Mouse (Mus musculus) kidney, embryonic 14.5 days (tissue): ENCODE measurements around the gene Lgi4. TPM values are rescaled to one million over a fixed set of nuclear protein-coding genes. Genes with fewer than 3 reads are reported as not detected.

Experiments used
- ATAC-seq: fragments of 200-750 bp; cut with Nextera tagmentation; 2 replicates; pipeline ENCODE4 v1.8.0; 2017; ENCODE audit warnings: moderate number of reproducible peaks, mild to moderate bottlenecking, moderate TSS enrichment, moderate library complexity; ENCODE audit not compliant: low FRiP score, low TSS enrichment
- H3K27ac ChIP-seq: fragments of 300-500 bp; sonication (generic); 2 replicates; pipeline ENCODE4 v1.5.1; 2014; ENCODE audit warnings: low read depth, mild to moderate bottlenecking, low read length, moderate library complexity, mixed read lengths
- H3K27me3 ChIP-seq: fragments of 300-500 bp; sonication (generic); 2 replicates; pipeline ENCODE4 v1.6.1; 2014; ENCODE audit warnings: mild to moderate bottlenecking, low read length; ENCODE audit not compliant: control insufficient read depth, insufficient read depth
- H3K36me3 ChIP-seq: fragments of 300-500 bp; sonication (generic); 2 replicates; pipeline ENCODE4 v1.6.1; 2014; ENCODE audit warnings: low read length, mixed read lengths; ENCODE audit not compliant: control insufficient read depth, insufficient read depth
- H3K4me1 ChIP-seq: fragments of 300-500 bp; sonication (generic); 2 replicates; pipeline ENCODE4 v1.6.1; 2014; ENCODE audit warnings: low read length, mixed read lengths; ENCODE audit not compliant: control insufficient read depth, insufficient read depth
- H3K4me2 ChIP-seq: fragments of 300-500 bp; sonication (generic); replicated peaks from 2 replicates; pipeline ENCODE4 v1.6.1; 2014; ENCODE audit warnings: low read depth, mild to moderate bottlenecking, low read length
- H3K4me3 ChIP-seq: fragments of 300-500 bp; sonication (generic); 2 replicates; pipeline ENCODE4 v1.5.1; 2014; ENCODE audit warnings: mild to moderate bottlenecking, low read length
- H3K9ac ChIP-seq: fragments of 300-500 bp; sonication (generic); 2 replicates; pipeline ENCODE4 v1.6.1; 2014; ENCODE audit warnings: low read depth, mild to moderate bottlenecking, low read length, moderate library complexity
- H3K9me3 ChIP-seq: fragments of 300-500 bp; sonication (generic); 2 replicates; pipeline ENCODE4 v1.6.1; 2016; ENCODE audit warnings: low read length; ENCODE audit not compliant: control insufficient read depth
- WGBS: fragments of 180-500 bp; shearing (Covaris S2); extraction: QIAGEN DNeasy Blood & Tissue Kit; methylation state at CpG from one replicate; pipeline ENCODE4 v1.1.7; 2014; 5-methylcytosine and 5-hydroxymethylcytosine counted together
- polyA plus RNA-seq: library from polyadenylated mRNA; unstranded; fragments of >200 nt; fragmentation: Nextera tagmentation; extraction: Ambion mirVana; gene quantifications from 2 replicates; pipeline ENCODE4 v1.2.1, GENCODE M21; 2014

Gene Lgi4
- polyA plus RNA-seq, 1 experiment from 2014 or later, result 0.47 TPM

DNA sequence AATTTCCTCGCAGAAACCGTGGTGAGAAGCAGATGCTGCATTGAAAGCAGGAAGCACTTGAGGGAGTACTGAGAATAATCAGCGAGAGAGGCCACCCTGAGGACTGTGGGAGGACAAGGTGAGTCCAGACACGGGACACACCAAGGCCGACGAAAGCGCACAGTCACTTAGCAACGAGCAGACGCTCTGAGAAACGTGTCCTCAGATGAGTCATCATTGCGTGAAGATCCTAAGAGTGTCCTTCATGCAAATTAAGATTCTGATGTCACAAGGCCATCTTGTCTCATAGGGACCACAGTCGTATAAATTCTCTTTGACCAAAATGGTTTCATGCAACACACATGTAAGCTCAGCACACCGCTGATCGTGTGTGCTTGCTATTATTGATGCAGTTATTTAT lies 41.6 kb downstream of the Lgi4 start:
- Histone ChIP-seq H3K4me1 (no peaks in the 10 kb centered on the region), H3K9me3 (no peaks in the 10 kb centered on the region; the same call in 1 of the 2 replicates), H3K27me3 (no peaks in the 10 kb centered on the region), H3K36me3 (no peaks in the 10 kb centered on the region), H3K4me3 (no peak overlapping the region), H3K9ac (no peak overlapping the region), H3K4me2 (no peak overlapping the region), H3K27ac (no peak overlapping the region)
- 85% methylated on average over 14 of the region's 14 CpGs for WGBS
- ATAC-seq, result no peak

DNA sequence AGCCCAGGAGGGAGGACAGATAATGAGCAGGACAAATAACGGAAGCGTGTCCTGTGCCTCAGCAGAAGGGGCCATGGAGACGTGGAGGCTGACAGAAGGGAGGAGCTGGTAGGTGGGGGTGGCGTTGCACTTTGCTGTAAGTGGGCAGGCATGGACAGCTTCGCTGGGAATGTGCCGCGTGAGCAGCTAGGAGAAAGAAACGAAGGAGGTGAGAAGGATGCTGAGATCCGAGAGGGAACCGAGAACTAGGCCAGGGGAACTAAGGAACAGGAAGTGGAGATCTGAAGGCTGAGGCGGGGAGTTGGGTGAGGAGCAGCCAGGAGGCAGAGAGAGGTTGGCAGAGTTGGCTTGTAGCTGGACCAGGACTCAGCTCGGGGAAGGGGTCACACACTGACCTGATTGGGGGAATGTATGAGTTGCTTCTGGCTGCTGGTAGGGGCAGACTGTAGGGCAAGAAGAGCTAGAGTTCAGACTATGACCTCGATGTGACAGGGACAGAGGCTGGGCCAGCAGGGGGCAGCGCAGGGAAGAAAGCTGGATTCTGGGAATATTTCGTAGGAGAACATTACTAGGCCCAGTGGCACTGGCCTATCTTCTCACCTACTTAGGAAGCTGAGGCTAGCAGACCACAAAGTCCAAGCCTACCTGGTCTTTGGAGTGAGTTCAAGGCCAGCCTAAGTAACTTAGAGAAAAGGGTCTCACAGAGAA lies 46.1 kb downstream of the Lgi4 start:
- no peaks in the 10 kb centered on the region for H3K9me3 ChIP-seq
- H3K4me3 ChIP-seq, result no peak overlapping the region
- WGBS, result 49% methylated on average over 15 of the region's 15 CpGs
- no peak overlapping the region for H3K9ac ChIP-seq
- H3K36me3 ChIP-seq, result no peaks in the 10 kb centered on the region
- H3K27me3 ChIP-seq, result no peaks in the 10 kb centered on the region
- H3K4me1 ChIP-seq, result no peaks in the 10 kb centered on the region
- H3K4me2 ChIP-seq, result no peak overlapping the region
- H3K27ac ChIP-seq, result no peak overlapping the region
- no peak for ATAC-seq

DNA sequence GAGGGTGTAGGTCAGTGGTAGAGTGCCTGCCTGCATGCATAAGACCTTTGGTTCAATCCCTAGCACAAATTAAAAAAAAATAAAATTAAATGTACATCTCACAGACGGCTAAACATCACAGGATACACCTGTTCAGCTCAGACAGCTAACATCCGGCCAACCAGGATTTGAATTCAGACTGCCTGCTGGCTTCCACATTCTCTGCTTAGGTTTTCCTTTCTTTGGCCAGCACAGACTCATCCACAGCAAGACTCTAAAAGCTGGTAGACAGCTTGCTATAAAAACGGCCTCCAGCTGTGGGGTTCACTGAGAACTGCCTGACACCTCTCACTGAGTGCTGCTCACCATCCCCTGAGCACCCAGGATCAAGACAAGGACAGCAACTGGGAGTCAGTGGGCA lies 47.0 kb downstream of the Lgi4 start:
- Histone ChIP-seq H3K4me2 (no peak overlapping the region), H3K4me3 (no peak overlapping the region), H3K27ac (no peak overlapping the region), H3K36me3 (no peaks in the 10 kb centered on the region), H3K4me1 (peaks cover 4% of the 10 kb centered on the region; the same call in 1 of the 2 replicates), H3K9me3 (no peaks in the 10 kb centered on the region), H3K27me3 (no peaks in the 10 kb centered on the region), H3K9ac (no peak overlapping the region)
- WGBS, result 45% methylated on average over 3 of the region's 3 CpGs
- no peak for ATAC-seq

DNA sequence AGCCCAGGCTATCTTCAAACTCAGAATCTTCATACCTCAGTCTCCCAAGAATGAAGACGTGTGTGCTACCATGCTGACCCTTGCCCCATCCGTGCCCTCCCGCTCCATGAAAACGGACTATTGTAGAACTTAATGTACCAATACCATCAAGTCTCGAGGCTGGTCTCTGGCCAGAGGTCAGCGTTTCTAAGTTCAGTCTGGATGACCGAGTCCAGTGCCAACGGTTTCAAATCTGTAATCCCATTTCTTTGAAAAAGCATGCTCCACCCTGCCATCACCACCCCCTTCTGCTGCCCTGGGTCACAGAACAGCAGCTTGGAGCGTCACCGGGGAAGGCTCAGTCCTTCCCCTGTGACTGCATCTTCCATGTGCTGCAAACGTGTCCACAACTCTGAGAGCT lies 48.6 kb downstream of the Lgi4 start:
- Histone ChIP-seq H3K9me3 (no peaks in the 10 kb centered on the region), H3K9ac (no peak overlapping the region), H3K36me3 (no peaks in the 10 kb centered on the region), H3K27me3 (no peaks in the 10 kb centered on the region), H3K4me1 (peaks cover 15% of the 10 kb centered on the region), H3K4me2 (no peak overlapping the region), H3K27ac (no peak overlapping the region), H3K4me3 (no peak overlapping the region)
- ATAC-seq, result no peak
- WGBS, result 86% methylated on average over 11 of the region's 11 CpGs

DNA sequence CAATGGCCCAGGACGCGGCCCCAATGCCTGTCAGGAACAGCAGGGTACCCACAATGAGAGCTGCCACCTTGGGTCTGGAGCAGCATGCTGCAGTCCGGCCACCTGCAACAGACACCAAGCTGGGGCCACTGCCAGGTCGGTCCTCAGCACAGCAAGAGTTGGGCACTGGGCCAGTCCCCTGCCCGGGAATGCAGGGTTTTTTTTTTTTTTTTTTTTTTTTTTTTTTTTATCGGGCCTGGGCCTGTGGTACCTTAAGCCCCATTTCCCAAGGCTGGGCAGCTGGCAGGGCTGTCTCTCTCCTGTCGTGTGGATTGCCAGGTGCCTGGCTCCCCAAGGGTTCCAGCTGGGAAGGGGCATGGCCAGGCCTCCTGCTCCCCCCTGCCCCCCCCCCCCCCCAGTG lies 49.9 kb downstream of the Lgi4 start:
- 49% methylated on average over 7 of the region's 7 CpGs for WGBS
- H3K4me3 ChIP-seq, result no peak overlapping the region
- H3K4me2 ChIP-seq, result no peak overlapping the region
- no peak for ATAC-seq
- H3K27me3 ChIP-seq, result no peaks in the 10 kb centered on the region
- no peaks in the 10 kb centered on the region for H3K9me3 ChIP-seq
- H3K4me1 ChIP-seq, result peaks cover 15% of the 10 kb centered on the region
- H3K36me3 ChIP-seq, result no peaks in the 10 kb centered on the region
- no peak overlapping the region for H3K27ac ChIP-seq
- H3K9ac ChIP-seq, result no peak overlapping the region

DNA sequence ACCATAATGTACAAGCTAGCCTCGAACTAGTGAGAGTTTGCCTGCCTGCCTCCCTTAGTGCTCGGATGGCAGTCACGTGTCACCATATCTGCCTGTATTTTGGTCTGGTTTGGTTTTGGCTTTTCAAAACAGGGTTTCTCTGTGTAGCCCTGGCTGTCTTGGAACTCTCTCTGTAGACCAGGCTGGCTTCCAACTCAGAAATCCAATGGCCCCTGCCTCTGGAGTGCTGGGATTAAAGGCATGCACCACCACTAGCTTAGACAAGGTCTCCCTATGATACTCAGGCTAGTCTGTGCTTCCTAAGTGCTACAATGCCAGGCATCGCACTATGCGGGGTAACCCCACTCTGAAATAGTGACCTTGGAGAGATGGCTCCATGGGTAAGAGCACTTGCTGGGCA lies 50.7 kb downstream of the Lgi4 start:
- H3K27me3 ChIP-seq, result no peaks in the 10 kb centered on the region
- H3K9me3 ChIP-seq, result no peaks in the 10 kb centered on the region
- WGBS, result 87% methylated on average over 5 of the region's 5 CpGs
- H3K4me2 ChIP-seq, result no peak overlapping the region
- H3K9ac ChIP-seq, result no peak overlapping the region
- no peaks in the 10 kb centered on the region for H3K36me3 ChIP-seq
- H3K4me1 ChIP-seq, result peaks cover 15% of the 10 kb centered on the region
- no peak overlapping the region for H3K4me3 ChIP-seq
- H3K27ac ChIP-seq, result no peak overlapping the region
- no peak for ATAC-seq

DNA sequence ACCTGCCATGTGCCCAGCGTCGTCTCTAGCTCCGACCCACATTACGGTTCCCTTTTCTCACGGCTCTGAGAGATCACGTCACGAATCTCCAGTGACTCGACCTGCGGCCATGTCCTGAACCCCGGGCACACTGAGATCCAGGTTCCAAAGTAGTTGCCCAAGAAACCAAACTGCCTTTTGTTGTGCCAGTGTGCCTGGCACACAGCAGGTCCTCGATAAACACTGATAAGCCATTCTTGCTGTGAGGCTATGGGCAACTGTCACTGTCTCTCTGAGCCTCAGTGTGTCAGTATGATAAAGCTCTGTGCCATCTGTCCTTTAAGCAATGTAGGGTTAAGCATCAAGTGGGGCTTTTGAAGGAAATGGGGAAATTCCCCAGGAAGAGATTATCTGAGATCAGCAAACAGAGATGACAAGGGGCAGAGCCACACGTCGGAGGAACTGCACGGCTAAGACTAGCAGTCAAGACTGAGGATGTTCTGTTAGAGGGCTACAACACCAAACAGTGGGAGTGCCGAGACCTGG lies 51.8 kb downstream of the Lgi4 start:
- H3K36me3 ChIP-seq, result no peaks in the 10 kb centered on the region
- H3K4me1 ChIP-seq, result peaks cover 25% of the 10 kb centered on the region
- no peaks in the 10 kb centered on the region for H3K27me3 ChIP-seq
- H3K9ac ChIP-seq, result 0 out of 2 replicates have a peak overlapping the region, but pooled peaks have one; percentile 1
- no peaks in the 10 kb centered on the region for H3K9me3 ChIP-seq
- no peak for ATAC-seq
- no peak overlapping the region for H3K4me2 ChIP-seq
- H3K27ac ChIP-seq, result no peak overlapping the region
- 75% methylated on average over 15 of the region's 15 CpGs for WGBS
- no peak overlapping the region for H3K4me3 ChIP-seq

DNA sequence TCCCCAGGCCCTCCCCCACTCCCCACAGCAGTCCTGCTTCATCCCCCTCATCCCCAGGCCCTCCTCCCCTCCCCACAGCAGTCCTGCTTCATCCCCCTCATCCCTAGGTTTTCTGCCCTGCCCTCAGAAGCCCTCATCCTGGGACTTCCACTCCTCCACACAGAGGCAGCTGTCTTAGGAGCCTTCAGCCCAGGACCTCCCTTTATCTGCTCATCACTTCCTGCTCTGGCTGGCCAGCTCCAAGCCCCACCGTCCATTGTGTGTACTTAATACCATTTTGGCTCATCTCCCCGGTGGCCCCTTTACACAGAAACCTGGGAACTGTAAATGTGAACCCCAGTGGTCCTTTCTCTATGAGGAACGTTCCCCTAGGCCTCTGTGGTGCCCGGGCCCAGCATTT lies 52.9 kb downstream of the Lgi4 start:
- 39% methylated on average over 4 of the region's 4 CpGs for WGBS
- Histone ChIP-seq H3K27me3 (no peaks in the 10 kb centered on the region), H3K4me1 (peaks cover 25% of the 10 kb centered on the region), H3K9ac (no peak overlapping the region), H3K4me2 (no peak overlapping the region), H3K27ac (no peak overlapping the region), H3K36me3 (no peaks in the 10 kb centered on the region), H3K9me3 (no peaks in the 10 kb centered on the region), H3K4me3 (no peak overlapping the region)
- no peak for ATAC-seq

DNA sequence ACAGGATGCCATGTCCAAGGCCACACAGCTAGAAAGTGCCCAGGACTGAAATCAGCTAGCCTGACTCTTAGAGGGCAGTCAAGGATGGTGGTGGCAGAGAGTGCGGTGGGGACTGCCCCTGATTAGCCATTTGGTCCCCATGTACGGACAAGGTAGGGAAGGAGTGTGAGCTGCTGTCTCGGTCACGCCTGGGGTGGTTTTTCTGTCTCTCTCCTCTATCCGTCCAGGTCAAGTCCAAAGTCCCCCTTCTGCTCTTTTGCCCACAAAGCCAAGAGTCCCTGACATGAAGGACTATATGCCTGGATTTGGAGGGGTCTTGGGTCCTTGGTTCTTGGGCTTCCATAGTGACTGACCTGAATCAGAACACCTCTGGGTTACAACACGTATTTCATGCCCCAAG lies 54.7 kb downstream of the Lgi4 start:
- no peaks in the 10 kb centered on the region for H3K27me3 ChIP-seq
- no peak overlapping the region for H3K4me3 ChIP-seq
- H3K9me3 ChIP-seq, result no peaks in the 10 kb centered on the region
- no peak for ATAC-seq
- no peak overlapping the region for H3K27ac ChIP-seq
- no peak overlapping the region for H3K9ac ChIP-seq
- no peaks in the 10 kb centered on the region for H3K36me3 ChIP-seq
- H3K4me2 ChIP-seq, result no peak overlapping the region
- WGBS, result 60% methylated on average over 6 of the region's 6 CpGs
- peaks cover 25% of the 10 kb centered on the region for H3K4me1 ChIP-seq
